Mouse (Mus musculus): Measurements from ENCODE around the gene Ergic3.

DNA sequence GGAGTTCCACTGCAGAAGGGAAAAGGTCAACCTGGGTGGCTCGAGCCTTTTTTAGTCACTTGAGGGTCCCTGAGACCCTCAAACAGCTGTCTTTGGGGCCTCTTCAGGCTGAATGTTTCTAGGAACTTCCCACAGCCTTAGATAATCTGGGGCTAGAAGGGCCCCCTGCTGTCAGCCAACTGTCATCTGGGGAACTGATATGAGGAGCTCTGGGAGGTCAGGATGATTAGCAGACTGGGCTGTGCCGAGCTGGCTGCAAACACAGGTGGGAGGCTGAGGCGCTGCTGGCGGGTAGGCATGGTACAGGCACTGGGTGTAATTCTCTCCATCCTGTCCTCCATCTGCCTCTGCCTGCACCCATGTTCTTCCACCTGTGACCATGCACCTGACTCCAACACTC is 18.8 kb upstream of the Ergic3 start:
- TF ChIP-seq POLR2A (IDR thresholded peaks at IDR 0.05; ENCODE audit: borderline replicate concordance, insufficient read depth, low read length) (no peak), CTCF (IDR thresholded peaks at IDR 0.05; ENCODE audit: borderline replicate concordance, insufficient read depth, low read depth, low read length) (no peak)

All from cerebellum, adult 2 months (tissue).